ENCODE assay signal across 8 mouse cellular contexts in the genomic region with DNA sequence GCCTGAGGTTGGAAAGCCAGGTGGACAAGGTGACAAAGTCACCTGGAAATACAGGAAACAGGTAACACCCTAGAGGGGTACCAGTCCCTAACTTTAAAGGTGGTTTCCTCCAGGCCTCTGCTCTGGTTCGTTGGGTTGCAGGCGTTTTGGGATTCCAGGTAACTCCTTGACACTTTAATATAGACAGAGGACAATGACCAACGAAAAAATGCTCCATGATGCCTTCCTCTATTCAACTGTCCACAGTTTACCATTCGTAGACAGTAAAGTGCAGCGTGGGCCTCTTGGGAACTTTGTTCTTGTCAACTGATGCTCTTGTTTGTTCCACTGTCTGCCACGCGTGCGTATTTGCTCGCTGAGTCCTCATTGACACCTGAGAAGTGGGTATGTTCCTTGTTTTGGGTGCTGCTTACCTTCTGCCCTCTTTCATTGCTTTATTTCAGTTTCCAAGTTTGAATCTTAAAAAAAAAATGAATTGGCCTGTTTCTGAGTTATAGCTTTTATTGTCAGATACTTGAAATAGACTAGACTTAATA. TPM values are rescaled to one million over a fixed set of nuclear protein-coding genes. Genes with fewer than 3 reads are reported as not detected.
DNase-seq lines count a peak whose midpoint lies in the region; ATAC-seq and TF ChIP-seq lines count a peak whose summit lies in the region.

No protein-coding gene starts in this region.

- H3K27me3 ChIP-seq in kidney, embryonic 16.5 days (ENCODE audit: insufficient read depth, low read length): no peaks in the 10 kb centered on the region
- H3K27me3 ChIP-seq in hindbrain, embryonic 16.5 days (replicated peaks; ENCODE audit: control insufficient read depth, insufficient read depth, low read length): no peaks in the 10 kb centered on the region
- no peaks in the 10 kb centered on the region for H3K27me3 ChIP-seq in midbrain, postnatal 0 days (ENCODE audit: insufficient read depth, low read length)

- peak overlapping the region; percentile 95 for H3K9ac ChIP-seq in kidney, embryonic 16.5 days (replicated peaks; ENCODE audit: low read length)
- H3K9ac ChIP-seq in hindbrain, embryonic 16.5 days (ENCODE audit: low read depth, low read length): peak overlapping the region; percentile 97
- peak overlapping the region; percentile 97 for H3K9ac ChIP-seq in midbrain, postnatal 0 days (replicated peaks; ENCODE audit: low read length, poor library complexity, severe bottlenecking)

- H3K27ac ChIP-seq in kidney, embryonic 16.5 days (ENCODE audit: low read length): no peak overlapping the region
- H3K27ac ChIP-seq in brown adipose tissue, adult 24 weeks (replicated peaks; ENCODE audit: low read depth, low read length): peak overlapping the region; percentile 91
- H3K27ac ChIP-seq in hindbrain, embryonic 16.5 days (ENCODE audit: low read depth, low read length): no peak overlapping the region
- no peak overlapping the region for H3K27ac ChIP-seq in midbrain, postnatal 0 days (ENCODE audit: low read depth, low read length)

- 54% methylated on average over 9 of the region's 9 CpGs for WGBS in kidney, embryonic 16.5 days
- 19% methylated on average over 9 of the region's 9 CpGs for WGBS in hindbrain, embryonic 16.5 days
- 25% methylated on average over 9 of the region's 9 CpGs for WGBS in midbrain, postnatal 0 days

- peaks cover 29% of the 10 kb centered on the region for H3K4me1 ChIP-seq in kidney, embryonic 16.5 days (ENCODE audit: insufficient read depth, low read length)
- H3K4me1 ChIP-seq in brown adipose tissue, adult 24 weeks (ENCODE audit: control insufficient read depth, insufficient read depth, insufficient read length, low read length): peaks cover 8% of the 10 kb centered on the region
- H3K4me1 ChIP-seq in hindbrain, embryonic 16.5 days (ENCODE audit: control insufficient read depth, insufficient read depth, low read depth, low read length): peaks cover 18% of the 10 kb centered on the region
- peaks cover 3% of the 10 kb centered on the region; the same call in 1 of the 2 replicates for H3K4me1 ChIP-seq in midbrain, postnatal 0 days (ENCODE audit: insufficient read depth, low read length)

- no peaks in the 10 kb centered on the region for H3K36me3 ChIP-seq in kidney, embryonic 16.5 days (ENCODE audit: insufficient read depth, low read length)
- no peaks in the 10 kb centered on the region for H3K36me3 ChIP-seq in hindbrain, embryonic 16.5 days (ENCODE audit: control insufficient read depth, insufficient read depth, low read length)
- no peaks in the 10 kb centered on the region for H3K36me3 ChIP-seq in midbrain, postnatal 0 days (ENCODE audit: insufficient read depth, low read length)

- no peak for TF ChIP-seq CTCF in midbrain, postnatal 0 days (IDR thresholded peaks at IDR 0.05)

- no peaks in the 10 kb centered on the region for H3K9me3 ChIP-seq in kidney, embryonic 16.5 days (ENCODE audit: low read length)
- H3K9me3 ChIP-seq in hindbrain, embryonic 16.5 days (ENCODE audit: control insufficient read depth, low read length): no peaks in the 10 kb centered on the region
- no peaks in the 10 kb centered on the region for H3K9me3 ChIP-seq in midbrain, postnatal 0 days (ENCODE audit: low read length)

- H3K4me2 ChIP-seq in kidney, embryonic 16.5 days (replicated peaks; ENCODE audit: low read depth, low read length): peak overlapping the region; percentile 82
- peak overlapping the region; percentile 81 for H3K4me2 ChIP-seq in hindbrain, embryonic 16.5 days (ENCODE audit: low read length)
- peak overlapping the region; percentile 87 for H3K4me2 ChIP-seq in midbrain, postnatal 0 days (ENCODE audit: low read depth, low read length, poor library complexity, severe bottlenecking)

- no peak for ATAC-seq in kidney, embryonic 16.5 days (ENCODE audit: low FRiP score, low TSS enrichment)
- ATAC-seq in hindbrain, embryonic 16.5 days: no peak
- ATAC-seq in midbrain, postnatal 0 days (ENCODE audit: low FRiP score): no peak

- DNase-seq in kidney, postnatal 4 days: no peak
- DNase-seq in midbrain, postnatal 0 days (ENCODE audit: low spot score): no peak
- DNase-seq in Muller cell, postnatal 12 days (ENCODE audit: inconsistent ontology term): no peak
- DNase-seq in embryo, embryonic 11 days: no peak
- DNase-seq in urinary bladder, postnatal 25 days (ENCODE audit: low spot score): no peak

- H3K4me3 ChIP-seq in kidney, embryonic 16.5 days (ENCODE audit: low read length): peak overlapping the region; percentile 88
- H3K4me3 ChIP-seq in brown adipose tissue, adult 24 weeks (ENCODE audit: insufficient read depth, low read depth, low read length): peak overlapping the region; percentile 94
- H3K4me3 ChIP-seq in hindbrain, embryonic 16.5 days (ENCODE audit: low read length): peak overlapping the region; percentile 64
- peak overlapping the region; percentile 95 for H3K4me3 ChIP-seq in midbrain, postnatal 0 days (ENCODE audit: low read depth, low read length)

RNA-seq across cellular contexts. Expression of gene Phlpp1, which starts 2.1 kb away (rescaled TPM):
- polyA plus RNA-seq in kidney, embryonic 16.5 days (2015; fragmentation: Nextera tagmentation; extraction: Ambion mirVana): 3.0 and 3.4 TPM in 2 replicates
- polyA plus RNA-seq in brown adipose tissue, adult 24 weeks (2012; ENCODE audit: insufficient read depth, insufficient read length, missing spikeins): 5.9 and 7.5 TPM in 2 replicates
- 7.3 and 7.4 TPM in 2 replicates for polyA plus RNA-seq in hindbrain, embryonic 16.5 days (2015; fragmentation: Nextera tagmentation; extraction: Ambion mirVana)
- total RNA-seq in midbrain, postnatal 0 days (2014; rRNA removed): 34.0 and 39.6 TPM in 2 replicates
- 5.2 and 5.3 TPM in 2 replicates for polyA plus RNA-seq in midbrain, postnatal 0 days (2015; fragmentation: Nextera tagmentation; extraction: Ambion mirVana)
